Mouse (Mus musculus) forebrain, embryonic 16.5 days (tissue): ENCODE data around the gene Atp5b. TPM values are rescaled to one million over a fixed set of nuclear protein-coding genes. Genes with fewer than 3 reads are reported as not detected.
A peak's percentile ranks its signal among the peaks of the same experiment; 100 is the strongest.
"Not testable (repeated sequence)": the region's sequence is repeated elsewhere in the genome, so short reads cannot be mapped to it uniquely, and the experiment has no call there.

ENCODE experiments used
- ATAC-seq: fragments of 200-750 bp; cut with Nextera tagmentation; 2 replicates; pipeline ENCODE4 v1.8.0; 2017; ENCODE audit warnings: mild to moderate bottlenecking, moderate library complexity
- H3K27ac ChIP-seq: fragments of 300-500 bp; sonication (generic); 2 replicates; pipeline ENCODE4 v1.5.1; 2014; ENCODE audit warnings: low read length, control low read depth
- H3K27me3 ChIP-seq: fragments of 300-500 bp; sonication (generic); replicated peaks from 2 replicates; pipeline ENCODE4 v1.6.1; 2014; ENCODE audit warnings: low read length; ENCODE audit not compliant: control insufficient read depth, insufficient read depth
- H3K36me3 ChIP-seq: fragments of 300-500 bp; sonication (generic); 2 replicates; pipeline ENCODE4 v1.6.1; 2014; ENCODE audit not compliant: control insufficient read depth, insufficient read depth
- H3K4me1 ChIP-seq: fragments of 300-500 bp; sonication (generic); replicated peaks from 2 replicates; pipeline ENCODE4 v1.6.1; 2014; ENCODE audit warnings: low read length; ENCODE audit not compliant: control insufficient read depth, insufficient read depth
- H3K4me2 ChIP-seq: fragments of 300-500 bp; sonication (generic); 2 replicates; pipeline ENCODE4 v1.6.1; 2014; ENCODE audit warnings: mild to moderate bottlenecking, low read length, control low read depth
- H3K4me3 ChIP-seq: fragments of 300-500 bp; sonication (generic); replicated peaks from 2 replicates; pipeline ENCODE4 v1.5.1; 2014; ENCODE audit warnings: mild to moderate bottlenecking, low read length, control low read depth
- H3K9ac ChIP-seq: fragments of 300-500 bp; sonication (generic); replicated peaks from 2 replicates; pipeline ENCODE4 v1.6.1; 2014; ENCODE audit warnings: low read depth, low read length, control low read depth
- H3K9me3 ChIP-seq: fragments of 300-500 bp; sonication (generic); 2 replicates; pipeline ENCODE4 v1.6.1; 2016; ENCODE audit warnings: low read length; ENCODE audit not compliant: control insufficient read depth
- WGBS: fragments of 180-500 bp; shearing (Covaris S2); extraction: QIAGEN DNeasy Blood & Tissue Kit; methylation state at CpG from one replicate; pipeline ENCODE4 v1.1.7; 2014; 5-methylcytosine and 5-hydroxymethylcytosine counted together
- polyA plus RNA-seq: library from polyadenylated mRNA; unstranded; fragments of >200 nt; fragmentation: Nextera tagmentation; extraction: Ambion mirVana; gene quantifications from 2 replicates; pipeline ENCODE4 v1.2.1, GENCODE M21; 2015

Atp5b gene
- polyA plus RNA-seq, 1 experiment from 2014 or later = 2,097 TPM

- Histone ChIP-seq H3K9ac (no peak overlapping the region), H3K27me3 (no peaks in the 10 kb centered on the region), H3K4me1 (peaks cover 20% of the 10 kb centered on the region), H3K9me3 (no peaks in the 10 kb centered on the region), H3K4me3 (no peak overlapping the region), H3K27ac (no peak overlapping the region), H3K4me2 (peak overlapping the region; percentile 81), H3K36me3 (no peaks in the 10 kb centered on the region; the same call in 1 of the 2 replicates)
- 84% methylated on average over 5 of the region's 5 CpGs for WGBS
- ATAC-seq = no peak
Measured at GRCm38 (mm10) chr10:128061109-128061508, 22.0 kb upstream of the Atp5b start.

GRCm38 (mm10) chr10:128062221-128062989 lies 20.7 kb upstream of the Atp5b start:
- Histone ChIP-seq H3K27me3 (no peaks in the 10 kb centered on the region), H3K36me3 (no peaks in the 10 kb centered on the region; the same call in 1 of the 2 replicates), H3K4me3 (no peak overlapping the region), H3K4me1 (peaks cover 20% of the 10 kb centered on the region), H3K27ac (no peak overlapping the region), H3K4me2 (no peak overlapping the region), H3K9me3 (no peaks in the 10 kb centered on the region), H3K9ac (no peak overlapping the region)
- ATAC-seq = no peak
- 97% methylated on average over 6 of the region's 6 CpGs for WGBS

GRCm38 (mm10) chr10:128066072-128066471 lies 17.0 kb upstream of the Atp5b start:
- no peak overlapping the region for H3K27ac ChIP-seq
- 94% methylated on average over 5 of the region's 5 CpGs for WGBS

GRCm38 (mm10) chr10:128069201-128069600 lies 13.9 kb upstream of the Atp5b start:
- Histone ChIP-seq H3K4me1 (no peaks in the 10 kb centered on the region), H3K4me2 (no peak overlapping the region), H3K9me3 (no peaks in the 10 kb centered on the region), H3K36me3 (peaks cover 23% of the 10 kb centered on the region), H3K4me3 (no peak overlapping the region), H3K9ac (no peak overlapping the region), H3K27ac (no peak overlapping the region), H3K27me3 (no peaks in the 10 kb centered on the region)
- no peak for ATAC-seq
- WGBS = 91% methylated on average over 4 of the region's 4 CpGs

More at GRCm38 (mm10) chr10:128066072-128066471, 17.0 kb upstream of the Atp5b start:
- ATAC-seq = no peak
- H3K9ac ChIP-seq = no peak overlapping the region
- H3K4me1 ChIP-seq = peaks cover 5% of the 10 kb centered on the region; the same call in 1 of the 2 replicates
- no peak overlapping the region for H3K4me2 ChIP-seq
- H3K4me3 ChIP-seq = no peak overlapping the region
- peaks cover 12% of the 10 kb centered on the region for H3K36me3 ChIP-seq
- no peaks in the 10 kb centered on the region for H3K9me3 ChIP-seq
- no peaks in the 10 kb centered on the region for H3K27me3 ChIP-seq

- H3K4me3 ChIP-seq, ATAC-seq, H3K4me2 ChIP-seq, H3K9ac ChIP-seq, H3K27ac ChIP-seq, H3K27me3 ChIP-seq, H3K9me3 ChIP-seq, H3K4me1 ChIP-seq: not testable (repeated sequence)
- WGBS = 97% methylated on average over 2 of the region's 2 CpGs
- H3K36me3 ChIP-seq = peaks cover 23% of the 10 kb centered on the region
Measured at GRCm38 (mm10) chr10:128070432-128070831, 12.6 kb upstream of the Atp5b start.

- not testable (repeated sequence) for H3K4me2 ChIP-seq, H3K4me1 ChIP-seq, H3K27ac ChIP-seq, ATAC-seq, H3K27me3 ChIP-seq, H3K9me3 ChIP-seq, H3K4me3 ChIP-seq, H3K9ac ChIP-seq, H3K36me3 ChIP-seq
- WGBS = 87% methylated on average over 5 of the region's 5 CpGs
Measured at GRCm38 (mm10) chr10:128078269-128078668, 4.8 kb upstream of the Atp5b start.

GRCm38 (mm10) chr10:128080496-128080895 lies 2.6 kb upstream of the Atp5b start:
- no peaks in the 10 kb centered on the region for H3K9me3 ChIP-seq
- H3K36me3 ChIP-seq = peaks cover 7% of the 10 kb centered on the region
- H3K4me1 ChIP-seq = peaks cover 20% of the 10 kb centered on the region
- ATAC-seq = no peak
- WGBS = 83% methylated on average over 1 of the region's 1 CpGs
- H3K27me3 ChIP-seq = no peaks in the 10 kb centered on the region
- no peak overlapping the region for H3K4me2 ChIP-seq
- H3K9ac ChIP-seq = no peak overlapping the region
- no peak overlapping the region for H3K4me3 ChIP-seq
- H3K27ac ChIP-seq = no peak overlapping the region

GRCm38 (mm10) chr10:128081807-128082476 lies 1.1 kb upstream of the Atp5b start:
- no peak overlapping the region for H3K27ac ChIP-seq
- 65% methylated on average over 6 of the region's 6 CpGs for WGBS
- no peaks in the 10 kb centered on the region for H3K27me3 ChIP-seq
- H3K4me1 ChIP-seq = peaks cover 23% of the 10 kb centered on the region
- H3K9me3 ChIP-seq = no peaks in the 10 kb centered on the region
- H3K36me3 ChIP-seq = peaks cover 21% of the 10 kb centered on the region
- no peak for ATAC-seq
- peak overlapping the region; percentile 48 for H3K4me3 ChIP-seq
- H3K9ac ChIP-seq = peak overlapping the region; percentile 58
- H3K4me2 ChIP-seq = peak overlapping the region; percentile 56

- Histone ChIP-seq H3K4me1 (peaks cover 23% of the 10 kb centered on the region), H3K9me3 (no peaks in the 10 kb centered on the region), H3K36me3 (peaks cover 21% of the 10 kb centered on the region), H3K27me3 (no peaks in the 10 kb centered on the region), H3K4me3 (peak overlapping the region; percentile 48), H3K27ac (peak overlapping the region; percentile 34; the same call in 1 of the 2 replicates), H3K9ac (peak overlapping the region; percentile 58), H3K4me2 (peak overlapping the region; percentile 56)
- WGBS = 17% methylated on average over 9 of the region's 9 CpGs
- no peak for ATAC-seq
Measured at GRCm38 (mm10) chr10:128082477-128082808, 630 bp upstream of the Atp5b start.
